Mouse (Mus musculus): ENCODE data around the gene Raet1e.
"Not testable (repeated sequence)": the region's sequence is repeated elsewhere in the genome, so short reads cannot be mapped to it uniquely, and the experiment has no call there.

- not testable (repeated sequence) for TF ChIP-seq CTCF (conservative IDR thresholded peaks at IDR 0.05 in 1 of 2, IDR thresholded peaks at IDR 0.05 in 1 of 2; ENCODE audit: low read depth in 2 of 2, low read length in 2 of 2); EP300 (IDR thresholded peaks at IDR 0.05; ENCODE audit: low read length); MAX (IDR thresholded peaks at IDR 0.05; ENCODE audit: low read length); MAZ (IDR thresholded peaks at IDR 0.05; ENCODE audit: low read depth, low read length); POLR2A (IDR thresholded peaks at IDR 0.05; ENCODE audit: low read depth, low read length); CHD1 (IDR thresholded peaks at IDR 0.05; ENCODE audit: low read depth, low read length); MXI1 (IDR thresholded peaks at IDR 0.05; ENCODE audit: low read depth, low read length); GABPA (IDR thresholded peaks at IDR 0.05; ENCODE audit: insufficient replicate concordance, low read depth, low read length); HCFC1 (IDR thresholded peaks at IDR 0.05; ENCODE audit: low read depth, low read length); NRF1 (IDR thresholded peaks at IDR 0.05; ENCODE audit: low read depth, low read length); SMC3 (IDR thresholded peaks at IDR 0.05; ENCODE audit: low read depth, low read length); ZC3H11A (IDR thresholded peaks at IDR 0.05; ENCODE audit: low read depth, low read length)
Measured at GRCm38 (mm10) chr10:22381226-22381625, 222.9 kb downstream of the Raet1e start.

Data from CH12.LX (cell line).